Mouse (Mus musculus): ENCODE measurements around the gene Lypd9.

- TF ChIP-seq CTCF (IDR thresholded peaks at IDR 0.05; ENCODE audit: low read depth): no peak
- TF ChIP-seq EP300 (IDR thresholded peaks at IDR 0.05; ENCODE audit: low read depth): no peak
These were observed 34.4 kb downstream of the Lypd9 start for GRCm38 (mm10) chr11:58418336-58418735.
